In genomic region chr10:117234825-117235224, GRCm38 (mm10) we compare ENCODE assay signal across 30 mouse cellular contexts. TPM values are rescaled to one million over a fixed set of nuclear protein-coding genes. Genes with fewer than 3 reads are reported as not detected.
"Had no signal": no experiment of that assay in that cellular context is flagged by ENCODE, and none has a peak within 500 bp of the region (broad histone marks: within the 10 kb centered on the region; RNA-seq: fewer than 3 reads in every experiment).

No protein-coding gene starts in this region.

- H3K4me2 ChIP-seq: kidney, embryonic 15.5 days; liver, embryonic 13.5 days; midbrain, embryonic 12.5 days; midbrain, embryonic 15.5 days; neural tube, embryonic 12.5 days; neural tube, embryonic 15.5 days had no signal

- H3K9me3 ChIP-seq: kidney, embryonic 15.5 days; liver, embryonic 13.5 days; midbrain, embryonic 12.5 days; midbrain, embryonic 15.5 days; neural tube, embryonic 12.5 days; neural tube, embryonic 15.5 days had no signal

- DNase-seq: kidney, adult 11 months; kidney, adult 8-10 months; kidney, postnatal 10 days; kidney, postnatal 36 days; layer of hippocampus, postnatal 36 days; liver, embryonic 13.5 days; lung, embryonic 14.5 days; right cerebral cortex, adult 18-20 months; right cerebral cortex, postnatal 14 days; right cerebral cortex, postnatal 4 days; thymus, adult 2 months; thymus, postnatal 14 days; thymus, postnatal 4 days had no signal

- H3K27ac ChIP-seq: left cerebral cortex, adult 2 months; liver, embryonic 13.5 days; midbrain, embryonic 12.5 days; midbrain, embryonic 15.5 days; neural tube, embryonic 12.5 days; neural tube, embryonic 15.5 days; stomach, postnatal 0 days had no signal

- H3K4me3 ChIP-seq: kidney, embryonic 15.5 days; left cerebral cortex, adult 2 months; liver, embryonic 13.5 days; midbrain, embryonic 12.5 days; midbrain, embryonic 15.5 days; neural tube, embryonic 12.5 days; neural tube, embryonic 15.5 days had no signal

- H3K9ac ChIP-seq: kidney, embryonic 15.5 days; liver, embryonic 13.5 days; lung, embryonic 14.5 days; midbrain, embryonic 12.5 days; midbrain, embryonic 15.5 days; neural tube, embryonic 12.5 days; neural tube, embryonic 15.5 days had no signal

- ATAC-seq: midbrain, embryonic 15.5 days had no signal

- H3K4me1 ChIP-seq: midbrain, embryonic 12.5 days; midbrain, embryonic 15.5 days; neural tube, embryonic 12.5 days; neural tube, embryonic 15.5 days had no signal

- H3K27me3 ChIP-seq: kidney, embryonic 15.5 days; liver, embryonic 13.5 days; midbrain, embryonic 12.5 days; midbrain, embryonic 15.5 days; neural tube, embryonic 12.5 days; neural tube, embryonic 15.5 days had no signal

- H3K36me3 ChIP-seq: kidney, embryonic 15.5 days; liver, embryonic 13.5 days; midbrain, embryonic 12.5 days; midbrain, embryonic 15.5 days; neural tube, embryonic 12.5 days; neural tube, embryonic 15.5 days had no signal

RNA-seq across cellular contexts. Expression of gene 9530003J23Rik, which starts 3.7 kb away (rescaled TPM):
- total RNA-seq: layer of hippocampus, adult 8-10 months; layer of hippocampus, postnatal 10 days; layer of hippocampus, postnatal 36 days; left cerebral cortex, adult 2 months; left cerebral cortex, postnatal 10 days; left cerebral cortex, postnatal 36 days; liver, adult 2 months; megakaryocyte progenitor cell, adult 5-6 weeks had no signal
- polyA plus RNA-seq: kidney, embryonic 15.5 days; limb, embryonic 14.5 days; liver, adult 2 months; liver, embryonic 13.5 days; liver, embryonic 16.5 days; lung, embryonic 14.5 days; midbrain, embryonic 12.5 days; midbrain, embryonic 15.5 days; neural tube, embryonic 12.5 days; neural tube, embryonic 15.5 days; stomach, embryonic 14.5 days; stomach, postnatal 0 days; thymus, adult 2 months had no signal

RNA-seq across cellular contexts. Expression of gene Lyz1, which starts 57.8 kb away (rescaled TPM):
- total RNA-seq: liver, adult 2 months had no signal
- polyA plus RNA-seq: kidney, embryonic 15.5 days; limb, embryonic 11.5 days; liver, adult 2 months; liver, embryonic 13.5 days; lung, embryonic 14.5 days; midbrain, embryonic 12.5 days; midbrain, embryonic 15.5 days; neural tube, embryonic 12.5 days; stomach, embryonic 14.5 days had no signal
